Mouse (Mus musculus) left cerebral cortex, adult 9 months (tissue): ENCODE measurements around the gene Slc16a1.
A peak's percentile ranks its signal among the peaks of the same experiment; 100 is the strongest.
"Not testable (repeated sequence)": the region's sequence is repeated elsewhere in the genome, so short reads cannot be mapped to it uniquely, and the experiment has no call there.

Source experiments
- DNase-seq, 2 experiments: peaks; one replicate each; pipeline ENCODE4 v3.0.0; 2022; ENCODE audit warnings: low spot score in 2 of 2

The Slc16a1 gene

DNA sequence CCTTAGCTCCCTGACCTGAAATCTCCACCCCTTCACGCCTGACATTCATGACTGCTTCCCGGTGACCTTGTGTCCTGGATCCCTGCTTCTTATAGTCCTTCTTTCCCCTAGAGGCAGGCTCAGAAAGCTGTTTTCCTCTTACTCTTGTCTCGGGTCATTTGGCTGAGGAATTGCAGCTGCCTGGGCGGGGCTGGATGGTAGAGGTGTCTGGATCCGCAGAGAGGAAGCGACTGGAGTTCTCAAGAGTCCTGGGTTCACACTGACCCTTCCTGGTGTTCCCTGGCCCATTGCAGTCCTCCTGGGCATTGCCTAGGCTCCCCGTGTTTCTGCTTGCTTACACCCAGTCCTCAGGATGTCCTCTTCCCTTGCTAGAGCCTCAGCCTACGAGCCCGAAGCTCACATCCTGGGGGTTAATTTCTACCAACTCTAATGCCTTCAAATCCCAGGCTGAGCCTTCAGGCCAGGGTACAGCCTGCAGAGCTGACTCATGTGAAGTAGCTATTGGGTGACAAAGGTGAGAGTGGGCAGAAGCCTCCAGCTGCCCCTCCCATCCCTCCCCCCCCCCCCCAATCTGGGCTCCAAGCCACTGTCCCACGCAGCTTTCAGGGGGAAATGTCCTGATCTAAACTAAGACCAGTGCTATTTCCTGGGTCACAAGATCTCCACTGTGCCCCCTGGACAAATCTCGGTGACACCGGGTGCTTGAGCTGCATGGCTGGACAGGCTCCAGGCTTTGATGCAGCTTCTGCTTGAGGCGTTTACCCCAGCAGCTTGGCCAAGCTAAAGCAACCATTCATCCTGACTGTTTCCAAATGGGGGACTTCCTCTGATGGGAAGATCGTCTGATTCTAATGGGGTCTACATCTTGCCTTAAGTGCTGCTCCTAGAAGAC, 36.1 kb downstream of the Slc16a1 start:
- no peak for DNase-seq

DNA sequence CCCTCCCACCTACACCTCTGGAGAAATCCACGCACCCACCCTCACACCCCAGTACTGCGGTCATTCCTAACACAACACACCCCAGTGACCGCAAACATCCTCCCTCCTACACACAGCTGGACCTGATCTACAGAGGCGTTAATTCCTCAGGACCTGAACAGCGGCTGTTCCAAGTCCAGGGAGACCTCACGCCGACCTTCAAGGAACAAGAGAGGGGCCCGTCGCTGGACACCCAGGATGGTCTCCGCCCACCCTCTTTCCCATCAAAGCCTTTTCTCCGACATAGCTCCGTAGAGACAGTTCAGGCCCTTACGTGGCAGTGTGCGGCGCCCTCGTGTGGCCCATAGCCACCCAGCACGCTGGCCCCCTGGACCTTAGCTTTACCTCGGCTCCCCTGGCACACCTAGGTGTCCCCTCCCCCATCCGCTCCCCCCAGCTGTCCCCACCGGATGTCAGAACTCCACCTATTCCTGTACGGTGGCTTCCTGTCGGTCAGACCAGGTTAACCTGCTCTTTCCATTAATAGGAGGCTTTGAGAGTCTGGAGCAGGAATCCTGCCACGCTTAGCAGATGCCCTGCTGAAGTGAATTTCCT, 36.9 kb downstream of the Slc16a1 start:
- DNase-seq = peak in 1 of 2 experiments; percentile 78

- no peak for DNase-seq
Observed at GRCm38 (mm10) chr3:104677781-104678180, 39.3 kb downstream of the Slc16a1 start.

DNA sequence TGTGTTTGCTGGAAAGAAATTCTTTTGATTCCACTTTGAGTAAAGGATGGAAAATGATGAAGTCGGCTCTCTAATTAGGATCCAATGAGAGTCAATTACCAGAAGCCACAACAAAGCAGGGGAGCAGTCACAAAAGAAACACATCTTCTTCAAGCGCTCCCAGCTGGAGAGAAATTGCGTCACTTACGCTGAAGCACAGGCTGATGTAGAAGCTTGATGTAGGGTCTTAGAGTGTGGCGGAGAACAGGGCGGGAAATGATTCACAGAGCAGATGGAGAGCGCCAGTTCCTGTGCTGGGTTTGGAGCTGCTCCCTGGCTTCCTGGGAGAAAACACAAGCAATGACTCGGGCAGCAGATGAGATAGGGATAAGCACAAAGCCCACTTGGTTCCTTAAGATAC, 40.4 kb downstream of the Slc16a1 start:
- peak in 1 of 2 experiments; percentile 35 for DNase-seq

GRCm38 (mm10) chr3:104682671-104683504, 44.4 kb downstream of the Slc16a1 start:
- peak in 1 of 2 experiments; percentile 67 for DNase-seq

DNA sequence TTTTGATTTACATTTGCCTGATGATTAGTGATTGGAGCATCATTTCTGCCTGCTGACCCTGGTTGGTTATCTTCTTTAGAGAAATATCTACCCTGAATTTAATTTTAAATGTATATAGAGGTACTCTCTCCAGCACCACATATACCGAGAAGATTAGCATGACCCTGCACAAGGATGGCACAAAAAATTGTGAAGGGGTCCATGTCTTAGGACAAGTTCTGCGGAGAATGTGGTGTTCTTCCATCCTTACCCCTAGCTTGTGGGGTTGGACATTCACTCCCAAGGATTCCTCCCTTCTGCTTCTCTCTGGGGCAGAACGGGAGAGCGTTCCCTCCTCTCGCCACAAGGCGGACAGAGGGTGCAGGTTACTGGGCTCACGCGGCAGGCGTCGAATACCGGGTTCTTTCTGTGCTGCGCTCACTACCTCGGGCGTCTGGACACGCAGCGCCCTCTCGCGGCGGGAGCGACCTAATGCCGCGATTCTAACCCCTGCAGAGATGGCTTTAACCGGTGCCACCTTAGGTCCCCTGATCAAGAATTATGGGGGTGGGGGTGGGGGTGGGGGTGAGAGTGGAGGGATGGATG, 62.4 kb downstream of the Slc16a1 start:
- peak in 1 of 2 experiments; percentile 64 for DNase-seq

DNA sequence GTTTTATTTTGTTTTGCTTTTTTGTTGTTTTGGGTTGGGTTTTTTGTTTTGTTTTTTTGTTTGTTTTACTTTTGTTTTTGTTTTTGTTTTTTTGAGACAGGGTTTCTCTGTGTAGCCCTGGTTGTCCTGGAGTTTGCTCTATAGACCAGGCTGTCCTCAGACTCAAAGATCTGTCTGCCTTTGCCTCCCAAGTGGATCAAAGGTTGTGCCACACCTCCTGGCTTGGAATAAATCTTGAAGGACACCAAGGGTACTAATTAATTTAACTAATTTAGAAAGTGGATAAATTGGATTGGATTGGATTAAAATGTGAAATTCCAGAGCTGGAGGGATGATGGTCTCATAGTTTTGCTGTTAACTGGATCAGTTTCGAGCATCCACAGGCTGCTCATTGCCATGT, 63.3 kb downstream of the Slc16a1 start:
- DNase-seq = no peak

GRCm38 (mm10) chr3:104703941-104704340, 65.5 kb downstream of the Slc16a1 start:
- no peak for DNase-seq

DNA sequence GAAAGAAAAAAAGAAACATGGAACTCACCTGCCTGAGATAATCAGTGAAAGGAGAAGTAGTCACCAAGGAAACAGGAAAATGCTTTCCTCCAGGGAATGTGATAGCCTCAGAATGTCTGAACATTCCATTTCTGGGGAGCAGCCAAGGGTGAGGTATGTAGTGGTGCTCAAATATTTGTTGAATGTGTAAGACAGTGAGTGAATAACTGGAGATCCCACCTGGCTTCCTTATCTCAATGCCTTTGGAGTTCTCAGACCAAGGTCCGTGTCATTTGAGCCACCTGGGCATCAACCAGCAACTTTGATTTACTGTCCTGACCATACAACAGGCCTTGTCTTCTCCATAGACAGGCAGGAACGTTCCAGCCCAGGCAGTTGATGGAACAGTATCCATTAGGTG, 68.0 kb downstream of the Slc16a1 start:
- no peak for DNase-seq

DNA sequence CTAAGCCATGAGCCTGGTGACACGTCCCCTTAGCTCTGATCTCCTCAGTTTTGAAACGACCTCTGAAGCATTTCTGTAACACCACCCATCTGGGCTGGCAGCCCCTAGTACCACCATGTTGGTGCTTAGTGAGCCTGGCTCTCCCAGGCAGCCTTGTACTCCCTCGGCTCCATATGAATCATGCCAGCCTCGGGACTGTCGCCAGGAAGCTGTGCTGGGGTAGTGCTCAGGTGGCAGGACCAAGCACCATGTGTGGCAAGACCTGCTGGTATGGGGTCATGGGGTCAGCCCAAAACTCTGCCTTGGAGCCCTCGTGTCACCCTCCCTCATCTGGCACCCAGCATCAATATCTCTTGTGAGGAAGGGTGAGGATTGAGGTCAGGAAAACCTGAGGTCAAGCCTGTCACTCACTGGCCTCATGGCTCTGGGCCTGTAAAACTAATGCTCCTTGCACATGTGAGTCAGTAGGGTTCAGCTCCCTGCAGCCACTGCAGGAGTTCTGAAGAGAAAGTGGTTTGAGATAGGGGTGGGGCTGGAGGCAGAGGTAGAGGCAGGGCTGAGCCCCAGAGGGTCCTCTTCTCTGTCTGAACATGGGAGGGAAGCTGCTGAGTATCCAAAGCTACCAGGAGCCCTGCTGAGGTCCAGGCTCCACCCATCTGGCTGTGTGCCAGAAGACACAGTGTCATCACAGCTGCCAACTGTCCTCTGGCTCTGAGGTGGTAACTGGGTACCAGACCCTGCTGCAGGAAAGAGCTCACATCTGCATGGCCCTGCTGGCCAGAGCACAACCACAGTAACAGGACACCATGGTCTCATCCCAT, 68.7 kb downstream of the Slc16a1 start:
- DNase-seq = not testable (repeated sequence)

DNA sequence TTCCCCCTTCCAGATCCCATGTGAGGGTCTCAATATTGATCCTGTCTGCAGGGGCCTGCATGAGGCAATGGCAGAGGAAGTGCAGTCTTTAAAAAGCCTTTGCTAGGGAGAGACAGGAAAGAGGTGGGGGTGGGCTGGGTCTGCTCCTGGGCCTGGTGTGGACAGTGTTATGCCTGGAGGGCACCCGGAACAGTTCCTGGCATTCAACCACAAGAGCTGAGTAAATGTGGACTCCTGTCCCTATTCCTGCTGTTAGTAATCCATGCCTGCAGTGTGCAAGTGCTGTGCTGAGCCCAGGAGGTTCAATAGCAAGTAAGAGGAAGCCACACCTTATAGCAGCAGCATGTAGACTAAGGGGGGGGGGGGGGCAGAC, 69.3 kb downstream of the Slc16a1 start:
- not testable (repeated sequence) for DNase-seq
